ENCODE assay signal across 33 mouse cellular contexts in the genomic region with DNA sequence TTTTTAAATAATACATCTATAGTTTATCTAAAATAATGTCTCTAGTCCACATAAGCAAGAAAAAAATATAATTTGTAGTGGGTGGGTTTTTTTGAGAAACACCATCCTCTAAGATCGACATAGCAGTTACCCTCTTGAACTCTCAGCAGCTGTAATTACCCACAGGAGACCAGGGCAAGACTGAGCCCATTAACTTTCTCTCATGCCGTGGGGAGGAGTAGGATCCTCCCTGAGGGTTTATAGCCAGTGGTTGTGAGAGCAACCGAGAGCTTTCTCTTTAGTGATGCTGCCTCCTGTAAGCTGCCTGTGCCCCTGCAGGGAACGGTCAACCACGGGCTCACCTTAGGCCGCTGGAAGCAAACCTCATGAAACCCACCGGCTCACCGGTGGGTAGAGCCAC.
"Had no signal": no experiment of that assay in that cellular context is flagged by ENCODE, and none has a peak within 500 bp of the region (broad histone marks: within the 10 kb centered on the region; RNA-seq: fewer than 3 reads in every experiment).

No protein-coding gene starts in this region.

- H3K4me2 ChIP-seq: limb, embryonic 12.5 days; limb, embryonic 13.5 days; limb, embryonic 15.5 days; liver, embryonic 11.5 days; liver, embryonic 12.5 days; liver, embryonic 13.5 days; liver, embryonic 15.5 days; lung, embryonic 14.5 days; lung, embryonic 15.5 days; midbrain, embryonic 11.5 days; midbrain, embryonic 12.5 days; midbrain, embryonic 13.5 days; midbrain, embryonic 15.5 days; neural tube, embryonic 12.5 days; neural tube, embryonic 13.5 days had no signal

- DNase-seq: left cerebral cortex, postnatal 4 days; liver; liver, embryonic 13.5 days; liver, postnatal 0 days; lung, adult 18-20 months; lung, adult 2 months; lung, embryonic 14.5 days; lung, postnatal 10 days; lung, postnatal 14 days; lung, postnatal 36 days; lung, postnatal 4 days; midbrain, embryonic 14.5 days had no signal

- H3K4me1 ChIP-seq: liver, embryonic 12.5 days; liver, embryonic 13.5 days; liver, embryonic 15.5 days; midbrain, embryonic 12.5 days; midbrain, embryonic 13.5 days; neural tube, embryonic 12.5 days had no signal

- H3K9me3 ChIP-seq: limb, embryonic 10.5 days; limb, embryonic 12.5 days; limb, embryonic 13.5 days; limb, embryonic 15.5 days; liver, embryonic 12.5 days; liver, embryonic 13.5 days; liver, embryonic 15.5 days; lung, embryonic 15.5 days; megakaryocyte, embryonic 14.5 days; midbrain, embryonic 10.5 days; midbrain, embryonic 12.5 days; midbrain, embryonic 13.5 days; midbrain, embryonic 15.5 days; neural tube, embryonic 12.5 days; neural tube, embryonic 13.5 days had no signal

- H3K27ac ChIP-seq: limb, embryonic 10.5 days; limb, embryonic 12.5 days; limb, embryonic 13.5 days; limb, embryonic 15.5 days; liver, embryonic 12.5 days; liver, embryonic 13.5 days; liver, embryonic 14.5 days; liver, embryonic 15.5 days; lung, embryonic 15.5 days; macrophage; midbrain, embryonic 10.5 days; midbrain, embryonic 12.5 days; midbrain, embryonic 13.5 days; midbrain, embryonic 15.5 days; neural tube, embryonic 12.5 days; neural tube, embryonic 13.5 days had no signal

- H3K27me3 ChIP-seq: limb, embryonic 15.5 days; lung, embryonic 15.5 days; midbrain, embryonic 13.5 days; midbrain, embryonic 15.5 days; neural tube, embryonic 12.5 days; neural tube, embryonic 13.5 days had no signal

- H3K4me3 ChIP-seq: limb, embryonic 10.5 days; limb, embryonic 12.5 days; limb, embryonic 13.5 days; limb, embryonic 15.5 days; liver, embryonic 12.5 days; liver, embryonic 13.5 days; liver, embryonic 15.5 days; lung, embryonic 15.5 days; megakaryocyte, embryonic 14.5 days; midbrain, embryonic 10.5 days; midbrain, embryonic 12.5 days; midbrain, embryonic 13.5 days; midbrain, embryonic 15.5 days; myocyte; neural tube, embryonic 12.5 days; neural tube, embryonic 13.5 days had no signal

- ATAC-seq: liver, embryonic 12.5 days; liver, postnatal 0 days; lung, postnatal 0 days; midbrain, embryonic 13.5 days; midbrain, embryonic 15.5 days; midbrain, embryonic 16.5 days had no signal

- H3K36me3 ChIP-seq: limb, embryonic 10.5 days; limb, embryonic 12.5 days; limb, embryonic 13.5 days; limb, embryonic 15.5 days; liver, embryonic 12.5 days; liver, embryonic 13.5 days; liver, embryonic 15.5 days; lung, embryonic 15.5 days; midbrain, embryonic 10.5 days; midbrain, embryonic 12.5 days; midbrain, embryonic 13.5 days; midbrain, embryonic 15.5 days; neural tube, embryonic 12.5 days had no signal

- H3K9ac ChIP-seq: limb, embryonic 12.5 days; limb, embryonic 13.5 days; limb, embryonic 15.5 days; liver, embryonic 12.5 days; liver, embryonic 13.5 days; liver, embryonic 14.5 days; liver, embryonic 15.5 days; liver, postnatal 0 days; lung, embryonic 14.5 days; lung, embryonic 15.5 days; midbrain, embryonic 12.5 days; midbrain, embryonic 13.5 days; midbrain, embryonic 15.5 days; neural tube, embryonic 12.5 days; neural tube, embryonic 13.5 days had no signal
